Mouse (Mus musculus): ENCODE measurements around the gene Fap. TPM values are rescaled to one million over a fixed set of nuclear protein-coding genes. Genes with fewer than 3 reads are reported as not detected.

Gene Fap
- polyA plus RNA-seq, 1 experiment: 0.26 TPM

GRCm38 (mm10) chr2:62507130-62507529 lies 66.7 kb downstream of the Fap start:
- 94% methylated on average over 5 of the region's 5 CpGs for WGBS
- H3K27ac ChIP-seq (ENCODE audit: insufficient read depth, low read length): no peak overlapping the region
- no peak for DNase-seq (ENCODE audit: low read depth in 1 of 2, low spot score in 2 of 2)
- H3K27me3 ChIP-seq (ENCODE audit: control insufficient read depth, insufficient read depth, low read length): no peaks in the 10 kb centered on the region
- H3K4me3 ChIP-seq (ENCODE audit: extremely low read depth, insufficient read depth, insufficient read length): no peak overlapping the region
- no peaks in the 10 kb centered on the region for H3K36me3 ChIP-seq (ENCODE audit: control insufficient read depth, insufficient read depth, low read length)
- TF ChIP-seq CTCF (IDR thresholded peaks at IDR 0.05; ENCODE audit: extremely low read depth, insufficient read depth, insufficient read length, insufficient replicate concordance): no peak
- no peak for TF ChIP-seq POLR2A (IDR thresholded peaks at IDR 0.05; ENCODE audit: low read depth, low read length)
- H3K4me1 ChIP-seq (ENCODE audit: control insufficient read depth, insufficient read depth, insufficient read length): no peaks in the 10 kb centered on the region

GRCm38 (mm10) chr2:62506441-62506840 lies 67.4 kb downstream of the Fap start:
- H3K27ac ChIP-seq (ENCODE audit: insufficient read depth, low read length): no peak overlapping the region
- no peaks in the 10 kb centered on the region for H3K36me3 ChIP-seq (ENCODE audit: control insufficient read depth, insufficient read depth, low read length)
- no peak for DNase-seq (ENCODE audit: low read depth in 1 of 2, low spot score in 2 of 2)
- no peak overlapping the region for H3K4me3 ChIP-seq (ENCODE audit: extremely low read depth, insufficient read depth, insufficient read length)
- H3K27me3 ChIP-seq (ENCODE audit: control insufficient read depth, insufficient read depth, low read length): no peaks in the 10 kb centered on the region
- H3K4me1 ChIP-seq (ENCODE audit: control insufficient read depth, insufficient read depth, insufficient read length): no peaks in the 10 kb centered on the region
- TF ChIP-seq POLR2A (IDR thresholded peaks at IDR 0.05; ENCODE audit: low read depth, low read length) (no peak), CTCF (IDR thresholded peaks at IDR 0.05; ENCODE audit: extremely low read depth, insufficient read depth, insufficient read length, insufficient replicate concordance) (no peak)
- WGBS: 92% methylated on average over 2 of the region's 2 CpGs

DNA sequence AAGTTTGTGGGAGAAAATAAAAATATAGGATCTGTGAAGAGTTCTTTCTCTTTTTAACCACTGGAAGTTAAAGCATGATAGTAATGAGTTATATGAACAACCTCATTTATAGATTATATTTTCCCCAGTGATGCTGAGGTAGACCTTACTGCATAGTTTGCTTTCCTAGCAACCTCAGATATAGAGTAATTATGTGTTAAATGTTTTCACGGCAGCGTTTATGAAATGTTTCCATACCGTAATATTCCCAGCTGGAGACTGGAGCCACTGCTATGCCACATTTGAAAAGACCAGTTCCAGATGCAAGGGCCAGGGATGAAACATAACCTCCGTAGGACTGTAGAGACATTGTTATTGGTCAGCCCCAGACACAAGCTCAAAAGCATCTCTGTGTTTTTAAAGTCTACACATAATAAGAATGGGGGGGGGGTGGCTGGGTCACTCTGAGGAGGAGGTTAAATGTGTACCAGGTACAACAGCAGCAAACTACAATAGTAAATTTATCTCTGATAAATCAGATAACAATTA lies 69.5 kb downstream of the Fap start:
- Histone ChIP-seq H3K27me3 (ENCODE audit: control insufficient read depth, insufficient read depth, low read length) (no peaks in the 10 kb centered on the region), H3K27ac (ENCODE audit: insufficient read depth, low read length) (no peak overlapping the region), H3K4me1 (ENCODE audit: control insufficient read depth, insufficient read depth, insufficient read length) (no peaks in the 10 kb centered on the region), H3K36me3 (ENCODE audit: control insufficient read depth, insufficient read depth, low read length) (no peaks in the 10 kb centered on the region), H3K4me3 (ENCODE audit: extremely low read depth, insufficient read depth, insufficient read length) (no peak overlapping the region)
- no peak for TF ChIP-seq POLR2A (IDR thresholded peaks at IDR 0.05; ENCODE audit: low read depth, low read length)
- no peak for TF ChIP-seq CTCF (IDR thresholded peaks at IDR 0.05; ENCODE audit: extremely low read depth, insufficient read depth, insufficient read length, insufficient replicate concordance)
- 94% methylated on average over 4 of the region's 4 CpGs for WGBS
- no peak for DNase-seq (ENCODE audit: low read depth in 1 of 2, low spot score in 2 of 2)

- no peaks in the 10 kb centered on the region for H3K4me1 ChIP-seq (ENCODE audit: control insufficient read depth, insufficient read depth, insufficient read length)
- no peak for DNase-seq (ENCODE audit: low read depth in 1 of 2, low spot score in 2 of 2)
- no peaks in the 10 kb centered on the region for H3K27me3 ChIP-seq (ENCODE audit: control insufficient read depth, insufficient read depth, low read length)
- TF ChIP-seq CTCF (IDR thresholded peaks at IDR 0.05; ENCODE audit: extremely low read depth, insufficient read depth, insufficient read length, insufficient replicate concordance) (no peak), POLR2A (IDR thresholded peaks at IDR 0.05; ENCODE audit: low read depth, low read length) (no peak)
- no peak overlapping the region for H3K27ac ChIP-seq (ENCODE audit: insufficient read depth, low read length)
- no peaks in the 10 kb centered on the region for H3K36me3 ChIP-seq (ENCODE audit: control insufficient read depth, insufficient read depth, low read length)
- H3K4me3 ChIP-seq (ENCODE audit: extremely low read depth, insufficient read depth, insufficient read length): no peak overlapping the region
- WGBS: 86% methylated on average over 5 of the region's 5 CpGs
These were observed 70.5 kb downstream of the Fap start for GRCm38 (mm10) chr2:62503326-62503725.

GRCm38 (mm10) chr2:62502516-62502915 lies 71.4 kb downstream of the Fap start:
- Histone ChIP-seq H3K27me3 (ENCODE audit: control insufficient read depth, insufficient read depth, low read length) (no peaks in the 10 kb centered on the region), H3K27ac (ENCODE audit: insufficient read depth, low read length) (no peak overlapping the region), H3K4me1 (ENCODE audit: control insufficient read depth, insufficient read depth, insufficient read length) (no peaks in the 10 kb centered on the region), H3K36me3 (ENCODE audit: control insufficient read depth, insufficient read depth, low read length) (no peaks in the 10 kb centered on the region), H3K4me3 (ENCODE audit: extremely low read depth, insufficient read depth, insufficient read length) (no peak overlapping the region)
- DNase-seq (ENCODE audit: low read depth in 1 of 2, low spot score in 2 of 2): no peak
- TF ChIP-seq POLR2A (IDR thresholded peaks at IDR 0.05; ENCODE audit: low read depth, low read length) (no peak), CTCF (IDR thresholded peaks at IDR 0.05; ENCODE audit: extremely low read depth, insufficient read depth, insufficient read length, insufficient replicate concordance) (no peak)
- 88% methylated on average over 4 of the region's 4 CpGs for WGBS

DNA sequence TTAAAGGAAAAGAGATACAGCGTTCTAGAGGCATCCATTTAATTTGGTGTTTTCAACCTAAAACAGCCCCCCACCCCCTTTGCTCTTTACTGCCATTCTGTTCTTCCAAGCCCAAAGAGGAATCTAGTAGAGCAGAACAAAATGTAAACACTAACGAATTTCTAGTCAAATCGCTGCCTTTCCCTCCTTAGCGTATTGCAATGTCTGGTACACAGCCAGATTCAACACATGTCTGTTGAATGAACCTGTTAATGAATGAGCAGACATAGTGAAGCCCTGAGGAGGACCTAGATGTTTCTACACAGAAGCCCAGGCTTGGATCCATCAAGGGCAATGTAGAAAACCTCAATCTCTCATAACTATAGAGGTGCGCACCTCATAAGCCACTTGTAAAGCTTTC lies 75.1 kb downstream of the Fap start:
- DNase-seq (ENCODE audit: low read depth in 1 of 2, low spot score in 2 of 2): no peak
- Histone ChIP-seq H3K36me3 (ENCODE audit: control insufficient read depth, insufficient read depth, low read length) (no peaks in the 10 kb centered on the region), H3K4me1 (ENCODE audit: control insufficient read depth, insufficient read depth, insufficient read length) (no peaks in the 10 kb centered on the region), H3K27me3 (ENCODE audit: control insufficient read depth, insufficient read depth, low read length) (no peaks in the 10 kb centered on the region), H3K4me3 (ENCODE audit: extremely low read depth, insufficient read depth, insufficient read length) (no peak overlapping the region), H3K27ac (ENCODE audit: insufficient read depth, low read length) (no peak overlapping the region)
- 88% methylated on average over 5 of the region's 5 CpGs for WGBS
- TF ChIP-seq CTCF (IDR thresholded peaks at IDR 0.05; ENCODE audit: extremely low read depth, insufficient read depth, insufficient read length, insufficient replicate concordance): no peak
- TF ChIP-seq POLR2A (IDR thresholded peaks at IDR 0.05; ENCODE audit: low read depth, low read length): no peak

DNA sequence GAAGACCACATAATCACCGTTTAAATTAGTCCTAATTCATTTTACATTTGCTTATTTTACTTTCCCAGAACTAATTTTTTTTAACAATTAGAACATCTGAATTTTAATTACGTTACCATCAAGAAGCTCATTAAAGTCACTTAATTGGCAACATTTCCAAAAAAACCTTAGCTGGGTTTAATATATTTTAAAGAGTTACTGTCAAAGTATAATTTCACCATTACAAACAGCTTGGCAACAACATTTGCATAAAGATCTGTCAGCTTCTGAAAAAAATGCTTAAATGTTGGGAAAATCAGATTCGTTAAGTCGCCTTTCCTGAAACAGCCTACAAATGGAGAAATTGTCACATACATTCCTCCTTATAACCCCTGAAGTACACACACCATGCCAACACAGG lies 75.8 kb downstream of the Fap start:
- Histone ChIP-seq H3K27ac (ENCODE audit: insufficient read depth, low read length) (no peak overlapping the region), H3K4me1 (ENCODE audit: control insufficient read depth, insufficient read depth, insufficient read length) (no peaks in the 10 kb centered on the region), H3K27me3 (ENCODE audit: control insufficient read depth, insufficient read depth, low read length) (no peaks in the 10 kb centered on the region), H3K4me3 (ENCODE audit: extremely low read depth, insufficient read depth, insufficient read length) (no peak overlapping the region), H3K36me3 (ENCODE audit: control insufficient read depth, insufficient read depth, low read length) (no peaks in the 10 kb centered on the region)
- no peak for DNase-seq (ENCODE audit: low read depth in 1 of 2, low spot score in 2 of 2)
- 89% methylated on average over 4 of the region's 4 CpGs for WGBS
- TF ChIP-seq POLR2A (IDR thresholded peaks at IDR 0.05; ENCODE audit: low read depth, low read length): no peak
- TF ChIP-seq CTCF (IDR thresholded peaks at IDR 0.05; ENCODE audit: extremely low read depth, insufficient read depth, insufficient read length, insufficient replicate concordance): no peak

Measured in spleen, adult 2 months (tissue).